Mouse (Mus musculus): ENCODE data around the gene Lrsam1. TPM values are rescaled to one million over a fixed set of nuclear protein-coding genes. Genes with fewer than 3 reads are reported as not detected.
"Not testable (repeated sequence)": the region's sequence is repeated elsewhere in the genome, so short reads cannot be mapped to it uniquely, and the experiment has no call there.

Gene Lrsam1
- total and polyA plus RNA-seq, 3 experiments = 5.0 to 9.5 (median 5.4) TPM

DNA sequence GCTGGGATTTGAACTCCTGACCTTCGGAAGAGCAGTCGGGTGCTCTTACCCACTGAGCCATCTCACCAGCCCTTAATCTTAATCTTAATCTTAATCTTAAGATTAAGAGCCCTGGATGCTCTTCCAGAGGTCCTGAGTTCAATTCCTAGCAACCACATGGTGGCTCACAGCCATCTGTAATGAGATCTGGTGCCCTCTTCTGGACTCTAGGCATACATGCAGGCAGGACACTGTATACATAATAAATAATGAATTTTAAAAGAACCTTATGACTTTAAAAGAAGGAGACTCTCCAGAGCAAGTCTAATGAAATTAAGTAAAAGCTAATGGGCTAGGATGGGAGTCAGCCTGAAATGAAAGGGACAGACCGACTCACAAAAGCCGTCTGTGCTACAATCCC is 47.6 kb upstream of the Lrsam1 start:
- H3K36me3 ChIP-seq (replicated peaks in 1 of 2; ENCODE audit: control insufficient read depth in 1 of 2, insufficient read depth in 1 of 2, low read length in 1 of 2); H3K9me3 ChIP-seq (replicated peaks; ENCODE audit: low read length); H3K4me1 ChIP-seq (ENCODE audit: control insufficient read depth in 1 of 2, insufficient read depth in 2 of 2); H3K4me2 ChIP-seq (ENCODE audit: insufficient read depth, low read depth, poor library complexity, severe bottlenecking); dilution Hi-C loops (cut with MboI; ENCODE audit: extremely low pct_ligation_motif_present, extremely low pct_unique_long_range_greater_than_20kb, low sequenced_read_pairs); H3K4me3 ChIP-seq (replicated peaks in 1 of 3; ENCODE audit: low read depth in 2 of 3, low read length in 2 of 3, poor library complexity in 1 of 3); in situ Hi-C loops (cut with MboI; ENCODE audit: low pct_ligation_motif_present, low pct_unique_long_range_greater_than_20kb, low sequenced_read_pairs); H3K27ac ChIP-seq (ENCODE audit: insufficient read depth, low read depth); H3K79me2 ChIP-seq (replicated peaks; ENCODE audit: control insufficient read depth, extremely low read depth, insufficient read depth, poor library complexity, severe bottlenecking); DNase-seq (ENCODE audit: extremely low read depth); H3K9ac ChIP-seq (ENCODE audit: insufficient read depth, low read depth): not testable (repeated sequence)
- H3K27me3 ChIP-seq (replicated peaks) = peaks cover 78% of the 10 kb centered on the region
- peak; percentile 7 for TF ChIP-seq RAD21 (IDR thresholded peaks at IDR 0.05; ENCODE audit: low read depth, low read length)
- peak; percentile 31; the same call in 1 of the 2 replicates for TF ChIP-seq SMC3 (IDR thresholded peaks at IDR 0.05; ENCODE audit: low read depth, low read length)
- peak; percentile 16 to 62; a peak in 3 of 4 replicates for TF ChIP-seq CTCF (conservative IDR thresholded peaks at IDR 0.05 in 1 of 2, IDR thresholded peaks at IDR 0.05 in 1 of 2; ENCODE audit: low read depth in 2 of 2, low read length in 2 of 2)

- dilution Hi-C loops (cut with MboI; ENCODE audit: extremely low pct_ligation_motif_present, extremely low pct_unique_long_range_greater_than_20kb, low sequenced_read_pairs) = no loop called here
These were observed 43.6 kb upstream of the Lrsam1 start for GRCm38 (mm10) chr2:33005041-33005440.

DNA sequence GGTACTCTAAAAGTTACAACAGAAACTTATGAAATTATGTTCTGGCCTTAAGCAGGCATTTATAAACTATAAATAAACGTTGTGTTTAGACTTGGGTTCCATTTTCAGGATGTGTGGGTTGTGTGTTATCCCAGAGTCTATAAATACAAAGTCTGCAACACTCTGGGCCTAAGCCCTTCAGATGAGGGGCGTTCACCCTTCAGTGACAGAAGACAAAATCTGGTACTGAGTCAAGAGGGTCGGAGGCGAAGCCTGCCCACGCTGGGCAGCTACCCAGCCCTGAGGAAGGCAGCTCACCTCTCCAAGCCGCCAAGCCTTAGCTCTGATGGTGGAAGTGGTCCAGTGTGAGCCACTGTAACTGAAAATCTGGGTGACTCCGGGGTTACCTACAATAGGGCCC is 40.7 kb upstream of the Lrsam1 start:
- Histone ChIP-seq H3K4me1 (ENCODE audit: control insufficient read depth in 1 of 2, insufficient read depth in 2 of 2) (no peaks in the 10 kb centered on the region), H3K9ac (ENCODE audit: insufficient read depth, low read depth) (no peak overlapping the region), H3K4me2 (ENCODE audit: insufficient read depth, low read depth, poor library complexity, severe bottlenecking) (no peak overlapping the region), H3K36me3 (replicated peaks in 1 of 2; ENCODE audit: control insufficient read depth in 1 of 2, insufficient read depth in 1 of 2, low read length in 1 of 2) (no peaks in the 10 kb centered on the region), H3K27me3 (replicated peaks) (peaks cover 70% of the 10 kb centered on the region), H3K27ac (ENCODE audit: insufficient read depth, low read depth) (no peak overlapping the region), H3K79me2 (replicated peaks; ENCODE audit: control insufficient read depth, extremely low read depth, insufficient read depth, poor library complexity, severe bottlenecking) (no peaks in the 10 kb centered on the region), H3K4me3 (replicated peaks in 1 of 3; ENCODE audit: low read depth in 2 of 3, low read length in 2 of 3, poor library complexity in 1 of 3) (no peak overlapping the region), H3K9me3 (replicated peaks; ENCODE audit: low read length) (no peaks in the 10 kb centered on the region)
- DNase-seq (ENCODE audit: extremely low read depth) = no peak
- dilution Hi-C loops (cut with MboI; ENCODE audit: extremely low pct_ligation_motif_present, extremely low pct_unique_long_range_greater_than_20kb, low sequenced_read_pairs) (no loop called here), in situ Hi-C loops (cut with MboI; ENCODE audit: low pct_ligation_motif_present, low pct_unique_long_range_greater_than_20kb, low sequenced_read_pairs) (no loop called here)
- no peak for TF ChIP-seq TCF12 (IDR thresholded peaks at IDR 0.05; ENCODE audit: low read depth, low read length)
- no peak for TF ChIP-seq CHD1 (IDR thresholded peaks at IDR 0.05; ENCODE audit: low read depth, low read length)
- no peak for TF ChIP-seq SIN3A (IDR thresholded peaks at IDR 0.05; ENCODE audit: low read length)
- no peak for TF ChIP-seq POLR2A (IDR thresholded peaks at IDR 0.05; ENCODE audit: low read depth, low read length)

More at GRCm38 (mm10) chr2:33005041-33005440, 43.6 kb upstream of the Lrsam1 start:
- no peaks in the 10 kb centered on the region for H3K4me1 ChIP-seq (ENCODE audit: control insufficient read depth in 1 of 2, insufficient read depth in 2 of 2)
- H3K4me2 ChIP-seq (ENCODE audit: insufficient read depth, low read depth, poor library complexity, severe bottlenecking) = no peak overlapping the region
- H3K27ac ChIP-seq (ENCODE audit: insufficient read depth, low read depth) = no peak overlapping the region
- H3K9me3 ChIP-seq (replicated peaks; ENCODE audit: low read length) = no peaks in the 10 kb centered on the region
- no peak overlapping the region for H3K4me3 ChIP-seq (replicated peaks in 1 of 3; ENCODE audit: low read depth in 2 of 3, low read length in 2 of 3, poor library complexity in 1 of 3)
- no peak for DNase-seq (ENCODE audit: extremely low read depth)
- H3K36me3 ChIP-seq (replicated peaks in 1 of 2; ENCODE audit: control insufficient read depth in 1 of 2, insufficient read depth in 1 of 2, low read length in 1 of 2) = no peaks in the 10 kb centered on the region
- no peak for TF ChIP-seq POLR2A (IDR thresholded peaks at IDR 0.05; ENCODE audit: low read depth, low read length)
- no peak for TF ChIP-seq USF1 (IDR thresholded peaks at IDR 0.05; ENCODE audit: low read depth, low read length)
- no peak for TF ChIP-seq NRF1 (IDR thresholded peaks at IDR 0.05; ENCODE audit: low read depth, low read length)
- no peak for TF ChIP-seq POLR2AphosphoS2 (IDR thresholded peaks at IDR 0.05; ENCODE audit: low read depth, low read length)
- no peak for TF ChIP-seq E2F4 (IDR thresholded peaks at IDR 0.05; ENCODE audit: insufficient replicate concordance, low read depth, low read length)
- TF ChIP-seq RCOR1 (conservative IDR thresholded peaks at IDR 0.05; ENCODE audit: low read depth, low read length) = no peak
- no peak for TF ChIP-seq MEF2A (IDR thresholded peaks at IDR 0.05; ENCODE audit: borderline replicate concordance, low read depth, low read length)
- TF ChIP-seq ELF1 (IDR thresholded peaks at IDR 0.05; ENCODE audit: low read depth, low read length) = no peak
- no peak for TF ChIP-seq CHD2 (IDR thresholded peaks at IDR 0.05; ENCODE audit: low read length)
- TF ChIP-seq MAFK (IDR thresholded peaks at IDR 0.05; ENCODE audit: insufficient replicate concordance, low read length) = no peak
- no peak for TF ChIP-seq KAT2A (IDR thresholded peaks at IDR 0.05; ENCODE audit: insufficient replicate concordance, low read length)
- in situ Hi-C loops (cut with MboI; ENCODE audit: low pct_ligation_motif_present, low pct_unique_long_range_greater_than_20kb, low sequenced_read_pairs) = no loop called here
- no peaks in the 10 kb centered on the region for H3K79me2 ChIP-seq (replicated peaks; ENCODE audit: control insufficient read depth, extremely low read depth, insufficient read depth, poor library complexity, severe bottlenecking)
- peaks cover 69% of the 10 kb centered on the region for H3K27me3 ChIP-seq (replicated peaks)
- H3K9ac ChIP-seq (ENCODE audit: insufficient read depth, low read depth) = no peak overlapping the region
